In the genomic region with DNA sequence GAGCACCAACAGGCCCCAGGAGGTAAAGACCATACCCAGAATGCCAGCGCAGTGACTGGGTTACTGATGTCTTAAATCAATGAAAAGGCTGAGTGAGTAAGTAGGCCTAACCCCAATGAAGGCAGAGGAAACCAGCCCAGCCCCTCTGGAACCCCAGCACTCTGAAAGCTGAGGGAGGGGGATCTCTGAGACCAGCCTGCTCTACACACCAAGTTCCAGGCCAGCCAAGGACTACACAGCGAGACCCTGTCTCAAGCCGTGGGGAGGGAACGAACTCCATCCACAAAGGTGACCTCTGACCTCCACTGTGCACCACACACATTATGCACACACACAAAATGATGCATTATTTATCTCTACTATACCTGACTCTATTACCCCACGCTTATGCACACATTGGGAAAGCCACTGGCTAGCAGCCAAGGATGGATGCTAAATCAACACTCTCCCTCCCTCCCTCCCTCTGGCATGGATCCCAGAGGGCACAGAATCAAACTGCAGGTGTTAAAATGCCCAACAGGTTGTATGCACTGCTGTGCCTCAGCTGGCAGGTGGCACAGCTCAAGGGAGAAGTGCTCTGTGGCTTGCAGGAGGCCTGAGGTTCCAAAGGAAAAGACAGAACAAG, we compare ENCODE assay signal across 10 mouse cellular contexts. TPM values are rescaled to one million over a fixed set of nuclear protein-coding genes. Genes with fewer than 3 reads are reported as not detected.
DNase-seq lines count a peak whose midpoint lies in the region; ATAC-seq lines count a peak whose summit lies in the region.
"Had no signal": no experiment of that assay in that cellular context is flagged by ENCODE, and none has a peak within 500 bp of the region (broad histone marks: within the 10 kb centered on the region; RNA-seq: fewer than 3 reads in every experiment).

No protein-coding gene starts in this region.

- no peaks in the 10 kb centered on the region for H3K9me3 ChIP-seq in hindbrain, embryonic 12.5 days (replicated peaks)
- no peaks in the 10 kb centered on the region for H3K9me3 ChIP-seq in liver, embryonic 16.5 days (replicated peaks; ENCODE audit: control insufficient read depth, low read length)

- DNase-seq in urinary bladder, postnatal 14 days (ENCODE audit: low spot score) = peak; percentile 72
- DNase-seq in urinary bladder, postnatal 4 days (ENCODE audit: low spot score in 2 of 2) = no peak
- DNase-seq in layer of hippocampus, postnatal 14 days (ENCODE audit: low spot score in 2 of 2) = no peak
- DNase-seq: thymus, postnatal 36 days had no signal

- H3K4me1 ChIP-seq in hindbrain, embryonic 12.5 days = peaks cover 22% of the 10 kb centered on the region
- H3K4me1 ChIP-seq in liver, embryonic 16.5 days (ENCODE audit: control insufficient read depth, low read depth, low read length) = peaks cover 3% of the 10 kb centered on the region; the same call in 1 of the 2 replicates

- H3K36me3 ChIP-seq in hindbrain, embryonic 12.5 days = no peaks in the 10 kb centered on the region
- H3K36me3 ChIP-seq in liver, embryonic 16.5 days (ENCODE audit: control insufficient read depth, insufficient read depth) = no peaks in the 10 kb centered on the region

- H3K4me2 ChIP-seq in hindbrain, embryonic 12.5 days (replicated peaks) = no peak overlapping the region
- H3K4me2 ChIP-seq in liver, embryonic 16.5 days (ENCODE audit: low read depth, low read length) = no peak overlapping the region

- H3K27me3 ChIP-seq in hindbrain, embryonic 12.5 days = no peaks in the 10 kb centered on the region
- H3K27me3 ChIP-seq in liver, embryonic 16.5 days (ENCODE audit: control insufficient read depth, insufficient read depth, low read depth, low read length) = peaks cover 3% of the 10 kb centered on the region

- H3K4me3 ChIP-seq in hindbrain, embryonic 12.5 days = no peak overlapping the region
- no peak overlapping the region for H3K4me3 ChIP-seq in liver, embryonic 16.5 days (ENCODE audit: low read depth, low read length)

- peak overlapping the region; percentile 48; the same call in 1 of the 2 replicates for H3K27ac ChIP-seq in hindbrain, embryonic 12.5 days
- H3K27ac ChIP-seq in liver, embryonic 16.5 days (ENCODE audit: low read length) = peak overlapping the region; percentile 76

- 41% methylated on average over 5 of the region's 5 CpGs for WGBS in hindbrain, embryonic 12.5 days
- WGBS in liver, embryonic 16.5 days (ENCODE audit: insufficient replicate concordance) = 57% methylated on average over 5 of the region's 5 CpGs

- H3K9ac ChIP-seq in hindbrain, embryonic 12.5 days = no peak overlapping the region
- no peak overlapping the region for H3K9ac ChIP-seq in liver, embryonic 16.5 days (ENCODE audit: low read depth, low read length)

- peak; percentile 62 for ATAC-seq in hindbrain, embryonic 12.5 days (ENCODE audit: low FRiP score)
- peak; percentile 85 for ATAC-seq in liver, embryonic 16.5 days (ENCODE audit: low read depth)
- ATAC-seq in CD4-positive, CD25-positive, alpha-beta regulatory T cell, adult 4 months = no peak
- no peak for ATAC-seq in megakaryocyte, adult 5-6 weeks (ENCODE audit: poor library complexity, severe bottlenecking)
- ATAC-seq: activated CD4-positive, CD25-positive, alpha-beta regulatory T cell, adult 4 months had no signal

RNA-seq across cellular contexts. Expression of gene Trim71, which starts 9.7 kb away (rescaled TPM):
- polyA plus RNA-seq in hindbrain, embryonic 12.5 days (2016; fragmentation: Nextera tagmentation; extraction: Ambion mirVana) = 1.2 and 1.3 TPM in 2 replicates
- 0.69 and 0.71 TPM in 2 replicates for polyA plus RNA-seq in liver, embryonic 16.5 days (2015; fragmentation: Nextera tagmentation; extraction: Ambion mirVana)
- not detected for polyA plus RNA-seq in CD4-positive, CD25-positive, alpha-beta regulatory T cell, adult 4 months (2017; shearing (Covaris generic))
- not detected in 2 replicates for total RNA-seq in megakaryocyte, adult 5-6 weeks (2015)
- total RNA-seq in megakaryocyte, adult 5-6 weeks (2017) = not detected in 2 replicates
- under 1 TPM; 0.50 to 0.69 TPM for total RNA-seq in layer of hippocampus, postnatal 14 days (2021)
- polyA plus RNA-seq: heart, postnatal 0 days had no signal

RNA-seq across cellular contexts. Expression of gene C130032M10Rik, which starts 39.0 kb away (rescaled TPM):
- polyA plus RNA-seq in hindbrain, embryonic 12.5 days (2016; fragmentation: Nextera tagmentation; extraction: Ambion mirVana) = 0.31 and 0.46 TPM in 2 replicates
- polyA plus RNA-seq in liver, embryonic 16.5 days (2015; fragmentation: Nextera tagmentation; extraction: Ambion mirVana) = not detected in 2 replicates
- polyA plus RNA-seq in CD4-positive, CD25-positive, alpha-beta regulatory T cell, adult 4 months (2017; shearing (Covaris generic)) = not detected
- total RNA-seq in megakaryocyte, adult 5-6 weeks (2015) = not detected in 2 replicates
- not detected in 2 replicates for total RNA-seq in megakaryocyte, adult 5-6 weeks (2017)
- total RNA-seq in layer of hippocampus, postnatal 14 days (2021) = not detected
- polyA plus RNA-seq: activated CD4-positive, CD25-positive, alpha-beta regulatory T cell, adult 4 months had no signal

RNA-seq across cellular contexts. Expression of gene Ccr4, which starts 49.8 kb away (rescaled TPM):
- polyA plus RNA-seq in hindbrain, embryonic 12.5 days (2016; fragmentation: Nextera tagmentation; extraction: Ambion mirVana) = not detected in 2 replicates
- not detected in 2 replicates for polyA plus RNA-seq in liver, embryonic 16.5 days (2015; fragmentation: Nextera tagmentation; extraction: Ambion mirVana)
- polyA plus RNA-seq in CD4-positive, CD25-positive, alpha-beta regulatory T cell, adult 4 months (2017; shearing (Covaris generic)) = 10 to 100 TPM; 27.8 to 29.8 TPM
- total RNA-seq in megakaryocyte, adult 5-6 weeks (2015) = 0.18 TPM in 1 of 2 replicates, not detected in the other
- 0.07 TPM in 1 of 2 replicates, not detected in the other for total RNA-seq in megakaryocyte, adult 5-6 weeks (2017)
- total RNA-seq in layer of hippocampus, postnatal 14 days (2021) = not detected
- polyA plus RNA-seq: heart, postnatal 0 days had no signal

Comparison
In these comparisons a context has a peak if more than half of its experiments do, and no peak if none do; other contexts are left out.
1. ATAC-seq: peak in hindbrain, embryonic 12.5 days (single experiment) and liver, embryonic 16.5 days (single experiment); none in CD4-positive, CD25-positive, alpha-beta regulatory T cell, adult 4 months (single experiment) and megakaryocyte, adult 5-6 weeks (single experiment).
2. RNA of gene Ccr4, which starts 49.8 kb away (polyA plus RNA-seq): 27.8 to 29.8 TPM in CD4-positive, CD25-positive, alpha-beta regulatory T cell, adult 4 months; not detected in liver, embryonic 16.5 days and not detected in hindbrain, embryonic 12.5 days; every median in the first group is over 10 times any median in the second.